Mouse (Mus musculus) ovary, postnatal 10 days (tissue): Measurements from ENCODE around the gene Gm49384.
A peak's percentile ranks its signal among the peaks of the same experiment; 100 is the strongest.

Experiments used
- DNase-seq: peaks from one replicate; pipeline ENCODE4 v3.0.0; 2022; ENCODE audit warnings: low spot score

The Gm49384 gene

DNA sequence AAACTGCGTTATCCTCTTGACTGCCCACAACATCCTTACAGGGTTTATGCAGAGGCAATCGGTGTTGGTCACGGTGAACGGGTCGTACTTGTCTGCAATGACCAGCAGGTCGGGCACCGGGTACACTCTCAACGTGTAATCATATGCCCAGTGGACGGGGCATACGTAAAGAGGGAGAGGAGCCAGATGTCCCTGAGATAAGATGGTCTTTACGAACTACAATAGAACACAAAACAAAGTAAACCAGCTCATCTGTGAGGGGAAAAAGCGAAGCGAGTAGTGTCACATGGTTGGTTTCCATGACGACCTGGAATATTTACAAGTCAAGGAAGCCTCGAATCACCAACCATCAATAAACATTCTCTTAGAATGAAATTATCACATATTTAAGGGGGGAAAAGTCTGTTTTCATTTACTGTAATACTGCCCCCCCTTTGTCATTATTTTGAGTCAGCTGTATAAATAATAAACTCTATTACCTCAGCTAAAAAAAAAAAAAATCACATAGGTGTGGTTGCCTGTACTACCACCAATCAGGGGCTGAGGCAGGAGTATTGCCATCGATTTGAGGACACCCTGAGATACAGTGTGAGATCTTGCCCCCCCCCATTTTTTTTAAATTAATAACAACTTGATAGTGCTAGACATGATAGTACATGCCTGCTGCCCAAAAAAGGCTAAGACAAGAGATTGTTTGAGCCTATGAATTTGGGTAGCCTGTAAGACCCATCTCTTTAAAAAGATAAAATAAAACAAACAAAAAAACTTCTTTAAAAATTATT is at the start of gene Gm49384:
TSS of gene Gm49384 (minus strand) at position 216 of the 782 bp plus-strand sequence.
- DNase-seq: no peak

DNA sequence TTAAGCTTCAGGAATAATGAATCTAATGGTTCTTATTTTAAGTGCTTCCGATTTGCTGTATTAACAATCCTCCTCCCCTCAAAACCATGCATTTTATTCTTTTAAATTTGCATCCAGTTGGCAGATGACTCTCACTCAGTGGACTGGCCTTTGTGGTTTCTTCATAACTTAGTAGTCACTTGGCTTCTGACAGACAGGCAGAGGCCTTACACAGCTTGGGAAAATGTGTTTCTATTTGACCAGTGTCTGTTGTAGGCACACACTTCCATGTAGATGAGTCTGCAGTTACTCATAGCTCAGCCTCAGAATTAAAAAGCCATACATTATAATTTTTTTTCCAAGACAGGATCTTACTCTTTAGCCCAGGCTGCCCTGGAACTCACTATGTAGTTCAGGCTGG is 49.7 kb upstream of the Gm49384 start:
- DNase-seq: no peak

DNA sequence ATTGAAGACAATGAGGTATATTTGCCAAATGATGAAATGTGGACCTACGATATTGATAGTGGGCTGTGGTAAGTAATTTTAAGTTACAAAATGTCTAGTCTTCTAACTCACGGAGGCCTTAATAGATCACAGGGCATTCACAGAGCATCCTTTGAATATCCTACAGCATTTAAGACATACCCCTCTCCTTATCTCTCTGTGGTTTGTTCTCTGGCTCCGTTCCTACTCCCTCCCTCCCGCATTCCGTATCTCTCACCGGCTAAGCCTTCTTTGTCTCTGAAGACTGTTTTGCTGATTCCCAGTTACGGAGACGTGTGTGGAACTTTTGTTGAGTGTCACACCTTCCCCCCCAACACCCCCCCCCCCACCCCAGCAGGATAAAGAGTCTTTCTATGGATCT is 46.7 kb upstream of the Gm49384 start:
- no peak for DNase-seq

GRCm38 (mm10) chr12:69249766-69250165 is 45.7 kb upstream of the Gm49384 start:
- DNase-seq: no peak

DNA sequence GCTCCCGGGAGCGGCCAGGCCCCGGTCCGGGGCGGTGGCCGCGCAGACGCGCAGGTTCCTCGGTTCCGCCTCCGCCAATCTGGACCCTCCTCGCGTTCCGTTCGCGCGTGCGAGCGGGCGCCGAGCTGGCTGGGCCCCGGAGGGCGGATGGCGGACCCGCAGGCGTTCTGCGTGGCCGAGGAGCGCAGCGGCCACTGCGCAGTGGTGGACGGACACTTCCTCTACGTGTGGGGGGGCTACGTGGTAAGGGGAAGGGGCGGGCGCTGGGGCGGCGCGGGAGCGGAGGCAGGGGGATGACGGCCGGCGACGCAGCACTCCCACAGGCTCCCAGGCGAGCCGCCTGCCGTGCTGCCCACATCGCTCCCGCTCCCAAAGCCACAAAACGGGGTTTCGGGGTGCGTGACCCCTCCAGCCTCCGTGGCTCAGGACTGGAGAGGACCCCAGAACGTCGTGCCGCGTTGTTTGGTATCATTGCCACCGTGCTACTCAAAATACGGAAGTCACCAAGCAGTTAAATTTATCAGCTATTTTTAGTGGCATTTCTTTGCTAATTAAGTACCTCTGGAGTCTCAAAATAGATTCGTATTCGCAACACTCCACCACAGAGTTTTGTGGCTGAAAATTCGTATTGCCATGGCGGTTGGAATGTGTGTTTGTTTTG is 37.8 kb upstream of the Gm49384 start:
- peak; percentile 55 for DNase-seq

- no peak for DNase-seq
These were observed 37.3 kb upstream of the Gm49384 start for GRCm38 (mm10) chr12:69241405-69241770.

DNA sequence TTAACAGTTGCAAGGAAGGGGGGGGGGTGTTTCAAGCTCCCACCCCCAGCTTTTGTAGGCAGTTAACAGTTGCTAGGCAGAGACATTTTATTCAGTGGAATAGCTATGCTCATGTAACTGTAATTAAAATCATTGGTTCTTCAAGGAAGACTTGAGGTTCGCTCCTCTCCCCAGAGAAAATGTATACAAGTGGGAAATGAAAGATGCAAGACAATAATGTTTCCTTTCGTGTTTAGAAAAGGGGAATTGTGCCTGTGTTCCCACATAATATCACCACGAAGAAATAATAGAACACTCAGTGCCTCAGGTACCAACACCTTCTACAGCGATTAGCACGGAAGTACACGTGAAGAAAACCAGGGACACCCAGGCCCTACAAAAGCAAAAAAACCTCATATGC is 36.8 kb upstream of the Gm49384 start, which contains the start of gene Klhdc1:
TSS of gene Klhdc1 (plus strand) at position 301 of the 400 bp plus-strand sequence.
- no peak for DNase-seq

- no peak for DNase-seq
These were observed 34.2 kb upstream of the Gm49384 start for GRCm38 (mm10) chr12:69238284-69238683.

DNA sequence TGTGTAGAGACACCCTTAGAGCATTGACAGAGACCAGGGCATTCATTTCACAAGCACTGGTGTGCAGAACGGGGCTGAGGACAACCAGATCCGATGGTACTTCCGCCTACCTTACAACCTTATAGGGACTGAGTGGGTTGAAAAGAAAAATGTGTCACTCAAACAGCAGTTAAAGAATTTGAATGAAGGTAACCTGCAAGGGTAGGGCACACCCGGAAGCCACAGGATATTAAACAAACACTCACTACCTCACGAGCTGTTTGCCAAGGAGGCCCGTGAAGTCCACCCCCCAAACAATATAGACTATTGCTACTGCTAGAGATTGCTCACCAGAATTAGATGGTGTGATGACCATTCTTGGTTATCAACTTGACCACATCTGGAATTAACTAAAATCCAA is 31.7 kb upstream of the Gm49384 start:
- no peak for DNase-seq

DNA sequence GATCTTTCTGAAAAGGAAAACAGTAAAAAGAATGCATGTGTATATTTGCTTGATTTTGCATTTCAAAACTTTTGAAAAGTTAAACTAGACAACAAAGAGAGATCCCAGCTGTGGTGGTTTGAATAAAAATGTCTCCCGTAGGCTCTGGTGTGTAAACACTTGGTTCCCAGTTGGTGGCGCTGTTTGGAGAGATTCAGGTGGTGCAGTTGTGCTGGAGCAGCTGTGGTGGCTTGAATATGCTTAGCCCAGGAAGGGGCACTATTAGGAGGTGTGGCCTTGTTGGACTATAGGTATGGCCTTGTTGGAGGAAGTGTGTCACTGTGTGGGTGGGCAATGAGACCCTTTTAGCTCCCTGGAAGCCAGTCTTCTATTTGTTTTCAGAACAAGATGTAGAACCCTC is 25.2 kb upstream of the Gm49384 start:
- DNase-seq: no peak

GRCm38 (mm10) chr12:69227776-69228466 is 23.9 kb upstream of the Gm49384 start, which contains the start of gene Pole2:
Pole2 (minus strand) TSS chr12:69228195.
- peak; percentile 80 for DNase-seq

- no peak for DNase-seq
These were observed 16.7 kb upstream of the Gm49384 start for GRCm38 (mm10) chr12:69220613-69221277.

GRCm38 (mm10) chr12:69216587-69216986 is 12.5 kb upstream of the Gm49384 start:
- DNase-seq: no peak

DNA sequence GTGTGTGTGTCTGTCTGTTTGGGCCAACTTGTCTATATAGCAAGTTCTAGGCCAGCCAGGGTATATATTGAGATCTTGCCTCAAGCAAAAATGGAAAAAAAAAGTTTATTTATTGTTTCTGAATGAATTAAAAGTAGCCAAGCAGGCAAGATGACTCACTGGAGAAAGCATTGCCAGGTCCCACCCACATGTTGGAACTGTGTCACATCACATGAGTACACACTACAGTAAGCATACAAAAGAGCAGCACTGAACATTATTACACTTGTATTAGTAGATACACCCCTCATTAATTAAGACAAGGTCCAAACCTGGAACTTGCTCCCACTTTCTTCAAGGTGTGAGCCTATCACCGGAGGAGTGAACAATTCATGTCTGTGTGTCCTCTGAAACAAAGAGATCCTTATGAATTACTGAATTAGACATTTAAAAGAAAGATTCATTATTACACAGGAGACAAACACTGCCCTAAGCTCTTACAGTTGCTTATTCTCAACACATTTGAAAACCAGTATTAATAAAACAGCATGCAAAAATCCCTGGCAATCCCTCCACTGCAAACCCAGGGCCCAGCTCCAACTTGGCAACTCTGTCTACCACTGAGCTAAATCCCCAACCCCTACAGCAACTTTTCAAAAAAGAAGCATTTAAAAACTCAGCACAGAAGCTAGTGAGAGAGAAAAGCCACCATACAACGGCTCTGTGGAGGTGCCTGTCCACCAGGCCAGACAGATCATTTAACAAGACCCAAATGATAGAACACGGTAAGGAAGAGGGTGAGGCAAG is 11.1 kb upstream of the Gm49384 start:
- no peak for DNase-seq

GRCm38 (mm10) chr12:69214393-69214792 is 10.3 kb upstream of the Gm49384 start:
- no peak for DNase-seq

GRCm38 (mm10) chr12:69213186-69213777 is 9.2 kb upstream of the Gm49384 start:
- no peak for DNase-seq

GRCm38 (mm10) chr12:69211057-69211456 is 7.0 kb upstream of the Gm49384 start:
- no peak for DNase-seq

- DNase-seq: no peak
These were observed 6.3 kb upstream of the Gm49384 start for GRCm38 (mm10) chr12:69210056-69210979.

GRCm38 (mm10) chr12:69208520-69208919 is 4.5 kb upstream of the Gm49384 start:
- no peak for DNase-seq

DNA sequence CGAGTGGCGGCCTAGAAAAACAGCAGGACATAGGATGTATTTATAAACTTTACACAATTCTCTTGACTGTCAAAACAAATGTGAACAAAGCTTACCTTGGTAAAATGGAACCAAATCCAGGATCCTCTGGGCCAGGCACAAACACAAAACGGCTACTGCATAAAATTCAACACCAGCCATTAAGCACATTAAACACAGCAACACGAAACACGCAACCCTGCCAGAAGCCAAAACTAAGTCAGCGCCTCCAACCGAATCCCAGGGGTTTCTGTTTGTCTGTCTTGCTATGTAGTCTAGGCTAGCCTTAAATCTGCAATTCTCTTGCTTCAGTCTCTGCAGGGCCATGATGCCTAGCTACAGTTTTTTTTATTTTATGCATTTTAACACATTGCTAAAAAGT is 3.9 kb upstream of the Gm49384 start:
- DNase-seq: no peak
